Mouse (Mus musculus) layer of hippocampus, adult 9-10 months (tissue): Measurements from ENCODE around the gene Fpgs.

Experiments used
- DNase-seq: peaks from one replicate; pipeline ENCODE4 v3.0.0; 2022; ENCODE audit warnings: low spot score

The Fpgs gene

DNA sequence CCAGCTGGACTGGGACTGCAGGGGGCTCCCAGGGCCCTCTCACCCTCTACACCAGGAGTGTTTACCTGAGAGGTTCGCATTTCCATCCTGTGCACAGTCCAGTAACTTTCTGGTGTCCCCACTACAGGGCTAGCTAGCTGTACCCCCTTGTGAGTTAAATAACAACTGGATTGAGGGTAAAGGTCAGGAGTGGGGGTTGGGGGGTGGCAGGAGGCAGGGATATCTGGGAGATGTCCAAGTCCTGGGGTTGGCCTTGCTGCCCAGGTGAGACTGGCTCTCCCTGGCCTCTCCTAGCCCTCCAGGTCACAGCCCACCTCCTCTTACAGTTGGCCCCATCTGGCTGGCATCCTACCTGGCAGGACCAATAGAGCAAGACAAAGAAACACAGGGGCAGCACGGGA, at the start of gene Fpgs:
Gene Fpgs, minus strand, starts transcription at position 125 of the 401 bp plus-strand sequence.
- no peak for DNase-seq

DNA sequence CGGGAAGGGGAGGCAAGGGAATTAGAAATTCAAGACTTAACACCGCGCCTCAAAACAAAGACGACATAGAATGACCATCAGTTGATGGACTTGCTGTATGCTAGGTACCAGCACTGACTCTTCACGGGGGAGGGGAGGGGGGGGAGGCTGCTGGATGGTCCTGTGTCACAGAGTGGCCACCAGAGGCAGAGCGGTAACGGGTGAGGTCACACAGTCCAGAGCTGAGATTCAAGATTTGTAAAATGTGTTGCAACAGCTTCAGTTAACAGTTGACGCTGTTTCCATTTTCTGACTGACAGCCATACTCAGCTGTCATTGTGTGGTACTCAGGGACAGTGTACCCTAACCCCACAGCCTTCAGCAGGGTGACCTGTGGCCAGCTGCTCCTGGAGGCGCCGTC, 48.2 kb upstream of the Fpgs start:
- no peak for DNase-seq

DNA sequence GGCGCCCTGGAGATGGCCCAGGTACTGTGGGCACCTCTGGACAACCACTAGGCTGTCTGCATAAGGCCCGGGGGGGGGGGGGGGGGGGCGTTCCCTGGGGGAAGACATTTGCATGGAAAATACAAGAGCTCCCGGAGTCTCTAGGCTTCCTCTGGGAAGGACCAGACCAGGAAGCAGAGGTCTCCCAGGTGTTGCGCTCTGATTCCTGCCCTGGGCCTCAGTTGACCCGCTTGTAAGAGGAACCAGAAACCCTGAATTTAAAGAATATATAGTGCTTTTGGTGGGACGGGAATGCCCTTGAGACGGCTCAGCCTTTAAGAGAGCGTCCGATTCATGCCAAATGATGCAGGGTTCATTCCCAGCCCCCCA, 47.7 kb upstream of the Fpgs start:
- DNase-seq = no peak

DNA sequence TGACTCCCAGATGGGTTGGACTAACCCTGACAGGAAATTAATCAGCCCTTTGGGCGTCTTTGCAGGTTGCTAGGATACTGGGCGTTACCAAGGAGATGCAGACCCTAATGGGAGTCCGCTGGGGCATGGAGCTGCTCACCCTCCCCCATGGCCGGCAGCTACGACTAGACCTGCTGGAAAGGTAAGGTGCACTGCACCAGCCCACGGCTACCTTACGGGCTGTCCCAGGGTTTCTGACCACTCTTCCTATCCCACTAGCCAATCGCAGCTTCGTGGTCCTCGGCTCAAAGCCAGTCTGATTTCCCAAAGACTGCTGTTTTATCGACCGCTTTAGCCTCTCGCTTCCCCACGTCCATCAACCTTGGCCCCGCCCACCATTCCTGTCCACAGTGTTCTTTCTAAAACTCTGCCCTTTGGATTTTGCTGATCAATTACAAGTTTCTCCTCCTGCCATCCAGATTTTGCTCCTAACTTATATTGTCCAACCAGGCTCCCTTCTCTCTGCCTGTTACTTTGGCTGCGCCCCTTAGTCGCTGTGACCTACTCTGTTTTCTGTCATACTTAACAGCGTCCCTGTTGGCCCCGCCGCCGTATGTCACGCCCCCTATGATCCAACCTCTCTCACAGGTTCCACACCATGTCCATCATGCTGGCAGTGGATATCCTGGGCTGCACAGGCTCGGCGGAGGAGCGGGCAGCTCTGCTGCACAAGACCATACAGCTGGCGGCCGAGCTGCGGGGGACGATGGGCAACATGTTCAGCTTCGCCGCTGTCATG, 47.1 kb upstream of the Fpgs start:
- DNase-seq = no peak

DNA sequence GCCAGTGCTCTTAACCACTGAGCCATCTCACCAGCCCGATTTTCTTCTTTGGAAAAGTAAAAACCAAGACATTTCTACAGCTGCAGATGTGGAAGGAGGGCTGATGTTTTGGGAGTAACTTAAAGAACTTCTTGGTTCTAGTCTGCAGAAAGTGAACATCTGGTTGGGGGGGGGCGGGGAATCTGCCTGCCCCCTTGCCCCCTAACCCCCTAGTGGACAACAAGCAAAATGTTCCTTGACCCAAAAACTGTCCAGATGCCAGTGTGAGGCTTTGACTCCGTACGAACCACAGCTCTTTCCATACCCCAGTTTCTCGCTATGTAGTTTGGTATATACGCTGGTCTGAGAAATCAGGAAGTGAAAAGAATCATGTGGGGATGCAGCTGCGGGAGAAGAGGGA, 46.3 kb upstream of the Fpgs start:
- DNase-seq = no peak

DNA sequence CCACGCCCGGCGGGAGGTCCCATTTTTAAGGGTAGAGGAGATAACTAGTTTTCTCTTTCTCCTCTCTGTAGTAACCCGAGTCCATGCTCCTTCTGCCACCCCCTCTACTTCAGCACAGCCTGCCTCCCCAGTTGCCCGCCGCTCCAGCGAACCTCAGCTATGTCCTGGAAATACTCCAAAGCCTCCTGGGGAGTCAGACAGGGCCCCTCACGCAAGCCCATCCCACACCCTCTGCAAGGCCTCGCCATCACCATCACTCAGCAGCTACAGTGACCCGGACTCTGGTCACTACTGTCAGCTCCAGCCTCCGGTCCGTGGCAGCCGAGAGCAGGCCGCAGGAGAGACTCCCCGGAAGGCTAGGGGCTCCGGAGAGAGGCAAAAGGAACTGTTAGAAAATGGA, 45.1 kb upstream of the Fpgs start:
- no peak for DNase-seq

DNA sequence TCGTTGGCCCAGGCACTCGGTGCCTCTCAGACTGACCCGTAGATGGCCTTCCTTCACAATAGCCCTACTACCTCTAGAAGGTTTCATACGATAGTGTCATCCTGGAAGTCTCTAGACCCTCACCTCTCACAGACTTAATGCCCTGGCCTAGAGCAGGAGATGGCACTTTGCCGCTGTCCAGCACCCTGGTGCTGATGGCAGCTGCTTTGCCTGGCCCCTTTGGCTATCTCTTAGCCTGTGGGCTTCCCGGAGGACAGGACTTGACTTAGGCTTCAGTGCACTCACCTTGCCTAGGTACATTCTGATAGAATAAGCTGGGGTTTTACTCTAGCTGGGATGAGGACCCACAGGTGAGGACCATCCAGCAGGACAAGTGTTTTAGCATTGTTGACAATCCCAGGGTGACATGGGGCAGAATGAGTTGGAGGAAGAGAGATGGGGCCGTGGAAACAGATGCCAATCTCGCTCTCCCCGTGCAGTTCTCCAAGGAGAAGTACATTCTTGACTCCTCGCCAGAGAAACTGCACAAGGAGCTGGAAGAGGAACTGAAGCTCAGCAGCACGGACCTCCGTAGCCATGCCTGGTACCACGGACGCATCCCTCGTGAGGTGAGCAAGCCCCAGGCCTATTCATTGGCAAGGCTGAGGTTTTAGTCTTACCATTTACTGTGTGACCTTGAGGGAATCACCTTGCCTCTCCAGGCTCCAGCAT, 40.5 kb upstream of the Fpgs start:
- no peak for DNase-seq

DNA sequence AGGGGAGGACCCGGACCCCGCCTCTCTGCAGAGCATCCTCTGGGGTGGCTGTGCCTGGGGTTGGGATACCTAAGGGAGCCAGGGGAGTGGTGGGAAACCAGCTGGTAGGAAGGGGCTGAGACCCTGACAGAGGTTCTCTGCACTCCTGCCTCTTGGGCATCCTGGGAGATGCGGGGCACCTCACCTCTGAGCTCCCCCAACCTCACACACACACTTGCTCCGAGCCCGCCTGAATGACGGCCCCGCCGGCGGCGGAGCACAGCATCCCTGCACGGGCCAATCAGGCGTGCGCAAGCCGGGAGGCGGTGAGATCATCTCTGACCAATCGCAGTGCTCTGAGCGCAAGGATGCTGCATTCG, 38.2 kb upstream of the Fpgs start:
- DNase-seq = no peak

DNA sequence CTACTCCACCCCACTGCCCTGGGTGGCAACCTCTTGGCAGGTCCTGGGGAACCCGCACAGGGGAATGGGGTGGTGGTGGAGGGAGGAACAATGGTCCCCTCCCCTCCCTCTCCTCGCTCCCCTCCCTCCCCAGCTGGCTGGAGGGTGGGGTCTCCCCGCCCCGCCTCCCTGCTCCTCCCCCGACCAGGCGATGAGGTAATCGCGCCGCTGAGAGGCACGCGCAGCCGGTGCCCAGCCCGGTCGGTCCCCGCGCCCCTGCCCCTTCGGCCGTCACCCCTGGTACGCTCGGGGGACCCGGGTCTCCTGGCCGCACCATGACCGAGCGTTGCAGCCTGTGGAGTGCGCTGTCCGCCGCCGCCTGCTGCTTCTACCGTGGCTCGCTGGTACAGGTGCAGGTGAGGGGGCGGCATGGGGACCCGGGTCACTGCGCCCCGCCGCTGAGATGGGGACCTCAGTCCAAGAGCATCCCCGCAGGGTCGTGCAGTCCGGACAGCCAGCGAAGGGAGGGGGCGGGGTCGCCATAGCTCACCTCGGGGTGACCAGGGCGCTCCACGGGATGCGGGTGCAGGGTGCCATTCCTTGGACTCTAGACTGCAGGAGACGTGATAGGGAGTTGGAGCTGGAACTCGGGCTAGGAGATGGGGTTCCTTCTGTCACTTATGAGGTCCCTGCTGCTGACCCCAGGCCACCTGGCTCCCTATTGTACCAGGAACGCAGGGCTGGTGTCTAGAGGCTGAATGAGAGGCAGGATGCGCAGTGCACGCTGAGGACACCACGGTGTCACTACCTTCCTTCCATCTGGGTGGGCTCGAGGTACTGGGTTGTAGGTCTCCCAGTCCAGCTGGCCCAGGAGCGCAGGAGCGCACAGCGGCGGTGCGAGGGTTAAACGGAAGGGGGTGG, 37.6 kb upstream of the Fpgs start:
- no peak for DNase-seq

DNA sequence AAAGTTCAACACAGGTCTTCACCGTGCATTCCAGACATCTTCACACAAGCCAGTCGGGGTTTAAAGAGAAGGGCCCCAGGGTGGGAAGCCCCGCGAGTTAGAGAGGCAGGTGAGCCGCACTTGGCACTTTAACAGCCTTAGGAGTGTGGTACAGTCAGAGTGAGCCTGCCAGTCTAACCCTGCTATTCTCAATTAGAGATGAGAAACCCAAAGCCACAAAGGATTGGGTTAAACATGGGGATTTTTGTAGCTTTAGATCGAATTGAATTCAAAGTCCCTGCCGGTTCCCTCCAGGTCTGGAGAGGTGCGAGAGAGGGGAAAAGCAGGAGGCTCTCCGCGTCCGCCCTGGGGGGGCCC, 36.9 kb upstream of the Fpgs start, which contains the start of gene 6330409D20Rik:
Gene 6330409D20Rik, minus strand, starts transcription at position 101 of the 357 bp plus-strand sequence.
- DNase-seq = no peak

DNA sequence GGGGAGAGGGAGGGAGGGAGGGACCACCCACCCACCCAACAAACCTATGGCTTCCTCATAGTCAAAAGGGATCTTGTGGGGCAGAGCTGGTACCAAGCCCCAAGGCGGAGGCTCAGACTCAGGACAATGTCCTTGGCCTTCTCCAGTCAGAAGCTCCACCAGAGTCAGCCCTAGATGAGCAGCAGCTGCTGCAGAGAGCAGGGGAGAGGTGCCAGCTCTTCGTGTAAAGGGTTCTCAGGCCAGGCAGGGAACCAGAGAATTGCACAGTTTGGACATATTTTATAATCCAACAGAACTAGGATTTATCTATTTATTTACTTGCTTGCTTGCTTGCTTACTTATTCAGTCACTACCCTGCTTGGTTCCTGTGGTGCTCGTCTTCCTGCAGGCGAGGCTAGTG, 35.4 kb upstream of the Fpgs start:
- no peak for DNase-seq

DNA sequence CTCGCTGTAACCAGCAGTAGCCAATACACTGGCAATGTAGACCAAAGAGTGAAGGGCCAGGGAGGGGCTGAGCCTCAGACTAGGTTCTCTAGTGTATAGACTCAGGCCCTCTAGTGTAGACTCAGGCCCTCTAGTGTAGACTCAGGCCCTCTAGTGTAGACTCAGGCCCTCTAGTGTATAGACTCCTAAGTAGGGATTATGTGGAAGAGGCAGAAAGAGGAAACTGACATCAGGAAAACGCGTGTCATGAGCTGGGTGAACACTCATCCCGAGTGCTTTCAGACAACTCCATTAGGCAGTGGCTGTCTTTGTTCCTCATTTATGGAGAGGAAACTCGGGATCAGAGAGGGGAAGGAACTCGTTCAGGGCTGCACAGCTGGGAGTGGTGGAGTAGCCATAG, 33.1 kb upstream of the Fpgs start:
- no peak for DNase-seq

DNA sequence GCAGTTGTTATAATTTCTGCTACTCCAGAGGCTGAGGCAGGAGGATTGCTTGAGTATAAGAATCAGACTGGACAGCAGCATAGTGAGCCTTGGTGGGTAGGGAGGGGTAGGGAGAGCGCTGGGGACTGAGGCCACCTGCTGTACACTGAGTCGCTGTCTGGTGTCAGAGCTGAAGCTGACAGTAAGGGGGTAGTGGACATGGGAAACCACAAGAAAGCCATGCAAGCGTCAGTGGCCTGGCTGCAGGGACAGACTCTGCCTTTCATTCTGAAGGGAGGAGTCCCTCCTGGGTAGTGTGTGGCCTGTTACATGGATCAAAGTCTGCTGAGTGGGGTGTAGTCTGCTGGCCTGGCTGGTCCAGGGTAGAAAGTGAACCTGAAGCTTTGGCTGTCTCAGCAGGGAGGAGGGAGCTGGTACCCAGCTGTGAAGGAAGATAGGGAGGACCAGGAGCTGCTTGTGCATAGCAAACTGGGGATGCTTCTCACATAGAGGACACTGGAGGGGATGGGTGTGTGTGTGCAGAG, 32.4 kb upstream of the Fpgs start:
- DNase-seq = no peak

DNA sequence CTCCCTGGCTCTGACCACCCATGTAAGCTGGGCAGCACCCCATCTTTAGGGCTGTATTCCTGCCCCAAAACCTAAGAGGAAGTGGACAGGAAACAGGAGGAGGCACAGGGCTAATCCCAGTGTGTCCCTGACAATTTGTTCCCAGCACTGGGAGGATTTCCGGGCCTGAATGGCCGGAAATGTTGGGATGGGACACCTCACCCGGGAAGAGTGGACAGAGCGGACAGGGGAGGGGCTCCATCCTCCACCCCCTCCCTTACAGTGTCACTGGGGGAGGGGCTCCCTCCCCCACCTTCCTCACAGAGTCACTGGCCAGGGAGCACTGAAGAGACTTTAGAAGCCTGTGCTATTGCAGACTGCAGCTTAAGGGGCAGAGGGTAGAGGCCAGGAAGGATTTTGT, 31.0 kb upstream of the Fpgs start:
- no peak for DNase-seq

DNA sequence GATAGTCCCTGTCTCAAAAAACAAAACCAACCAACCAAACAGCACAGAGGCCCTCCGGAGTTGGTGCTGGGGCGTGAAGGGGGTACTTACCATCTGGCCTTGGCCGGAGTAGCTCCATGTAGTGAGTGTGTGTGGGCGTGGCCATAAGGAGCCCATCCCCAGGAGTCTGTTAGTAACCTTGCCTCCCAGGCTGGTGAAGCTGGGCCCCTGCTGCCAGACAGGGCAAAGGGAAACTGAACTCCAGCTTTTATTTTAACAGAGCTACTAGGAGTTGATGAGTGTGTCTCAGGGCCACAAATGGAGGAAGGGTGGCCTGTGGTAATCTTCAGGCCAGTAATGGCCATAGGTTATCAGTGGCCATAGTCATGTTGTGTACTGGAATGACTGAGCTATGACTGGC, 30.5 kb upstream of the Fpgs start:
- no peak for DNase-seq

DNA sequence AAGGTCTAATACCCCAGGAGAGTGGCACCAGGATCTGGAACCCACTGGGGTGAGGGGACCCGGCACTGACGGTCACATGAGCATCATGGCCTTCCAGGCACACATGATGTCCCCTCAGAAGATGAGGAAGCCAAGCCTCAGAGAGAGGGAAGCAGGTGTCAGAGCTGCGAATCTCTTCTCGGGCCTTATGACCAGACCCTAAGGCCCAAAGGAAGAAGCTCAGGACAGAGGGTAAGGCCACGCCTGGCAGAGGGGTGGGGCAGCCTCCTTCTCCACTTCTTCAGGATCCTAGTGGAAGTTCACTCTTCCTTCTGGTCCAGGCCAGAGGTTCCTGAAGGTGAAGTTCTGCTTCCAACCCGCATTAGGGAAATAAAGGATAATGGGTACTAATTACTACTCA, 28.8 kb upstream of the Fpgs start:
- no peak for DNase-seq

DNA sequence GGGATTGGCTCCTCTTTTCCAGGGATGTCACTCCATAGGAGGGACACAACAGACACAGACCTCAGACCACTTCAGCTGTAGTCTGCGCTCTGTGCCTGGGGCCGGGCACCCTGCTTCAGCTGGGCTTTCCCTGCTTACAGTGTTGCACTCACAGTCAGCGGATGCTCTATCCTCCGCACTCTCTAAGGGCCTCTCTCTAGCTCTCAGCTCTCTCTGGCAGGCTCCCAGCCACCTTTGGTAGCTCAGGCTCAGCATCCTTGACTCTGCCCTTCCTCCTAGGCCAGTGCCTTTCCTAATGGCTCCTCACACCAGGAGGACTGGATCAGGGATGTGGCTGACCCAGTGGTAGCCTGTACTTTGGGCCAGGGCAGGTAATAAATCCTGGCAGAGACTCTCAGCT, 28.0 kb upstream of the Fpgs start:
- DNase-seq = no peak

DNA sequence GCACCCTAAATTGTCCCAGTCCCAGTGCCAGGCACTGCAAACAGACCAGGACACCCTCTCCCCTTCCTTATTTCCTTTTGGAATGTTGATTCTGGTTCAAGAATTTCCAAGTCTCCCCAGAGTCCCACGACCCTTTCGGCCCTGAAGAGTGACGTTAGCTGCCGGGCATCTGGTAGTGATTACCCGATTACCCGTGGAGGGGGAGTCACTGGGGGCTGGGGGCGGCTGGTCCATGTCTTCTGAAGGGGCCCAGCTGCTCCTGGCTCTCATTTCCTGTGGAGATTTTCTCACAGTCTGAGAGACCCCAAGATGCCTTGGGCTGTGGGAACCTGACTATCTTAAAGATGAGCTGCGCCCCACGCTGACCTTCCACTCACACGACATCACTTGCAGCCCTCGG, 26.9 kb upstream of the Fpgs start:
- no peak for DNase-seq

DNA sequence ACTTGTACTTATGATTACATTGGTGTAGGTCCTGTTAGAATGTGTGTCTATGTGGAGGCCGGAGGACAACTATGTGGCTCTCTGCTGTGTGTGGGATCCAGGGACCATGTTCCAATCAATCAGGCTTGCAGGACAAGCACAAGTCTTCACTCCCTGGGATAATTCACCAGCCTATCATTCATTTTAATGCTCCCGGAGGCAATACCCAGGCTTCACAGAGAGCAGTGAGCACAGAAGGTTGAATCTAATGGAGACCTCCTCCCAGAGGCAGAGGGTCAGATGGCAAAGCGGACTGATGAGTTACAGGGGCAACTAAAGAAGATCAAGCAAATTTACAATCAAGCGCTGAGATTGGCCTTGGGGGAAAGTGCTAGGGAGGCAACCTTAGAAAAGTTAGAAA, 25.6 kb upstream of the Fpgs start:
- DNase-seq = no peak

DNA sequence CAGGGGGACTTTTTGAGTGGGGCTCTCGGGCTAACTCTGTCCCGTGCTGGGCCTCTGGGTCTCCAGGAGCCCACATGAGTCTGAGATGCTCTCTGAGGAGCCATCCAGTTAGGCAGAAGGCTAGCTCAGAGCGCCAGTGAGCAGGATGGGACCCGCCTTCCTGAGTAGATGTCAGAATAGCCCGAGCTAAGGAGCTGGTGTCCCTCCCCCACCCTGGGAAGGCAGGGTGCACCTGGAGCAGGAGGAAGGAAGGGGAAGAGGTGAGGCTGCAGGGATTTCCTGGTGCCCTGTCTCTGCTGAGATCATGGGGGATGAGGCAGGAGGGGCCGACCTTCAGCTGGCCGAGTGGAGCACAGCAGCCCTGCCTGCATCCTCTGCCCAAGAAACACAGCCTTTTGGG, 24.5 kb upstream of the Fpgs start:
- DNase-seq = no peak

DNA sequence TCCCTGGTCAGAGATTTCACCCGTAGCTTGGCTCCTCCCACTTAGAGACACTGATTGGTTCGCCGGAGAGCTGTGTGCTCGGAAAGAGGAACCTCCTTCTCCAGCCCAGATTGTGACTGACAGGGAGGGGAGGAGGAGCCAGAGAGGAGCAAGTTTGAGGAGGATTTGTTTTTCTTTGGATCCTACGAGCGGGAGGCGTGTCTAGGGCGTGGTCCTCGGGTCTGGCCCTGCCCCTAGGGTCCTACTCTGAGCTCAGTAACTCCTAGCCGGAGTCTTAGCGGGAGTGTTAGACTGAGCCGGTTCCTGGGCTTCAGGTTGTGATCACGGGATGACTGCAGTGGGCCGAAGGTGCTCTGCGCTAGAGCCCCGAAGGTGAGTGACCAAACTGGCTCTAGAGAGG, 23.5 kb upstream of the Fpgs start:
- peak; percentile 51 for DNase-seq
